Mouse (Mus musculus) lung, postnatal 14 days (tissue): ENCODE measurements around the gene Gm8857.
"Not testable (repeated sequence)": the region's sequence is repeated elsewhere in the genome, so short reads cannot be mapped to it uniquely, and the experiment has no call there.

ENCODE experiments used
- DNase-seq: peaks from one replicate; pipeline ENCODE4 v3.0.0; 2021

Gm8857 gene

GRCm38 (mm10) chr5:10947505-10947904, at the start of gene Gm8857, which contains the start of gene Gm8871:
Gene Gm8857 (plus strand): TSS chr5:10947807.
Gene Gm8871 (plus strand): TSS chr5:10947805.
- DNase-seq, result not testable (repeated sequence)

DNA sequence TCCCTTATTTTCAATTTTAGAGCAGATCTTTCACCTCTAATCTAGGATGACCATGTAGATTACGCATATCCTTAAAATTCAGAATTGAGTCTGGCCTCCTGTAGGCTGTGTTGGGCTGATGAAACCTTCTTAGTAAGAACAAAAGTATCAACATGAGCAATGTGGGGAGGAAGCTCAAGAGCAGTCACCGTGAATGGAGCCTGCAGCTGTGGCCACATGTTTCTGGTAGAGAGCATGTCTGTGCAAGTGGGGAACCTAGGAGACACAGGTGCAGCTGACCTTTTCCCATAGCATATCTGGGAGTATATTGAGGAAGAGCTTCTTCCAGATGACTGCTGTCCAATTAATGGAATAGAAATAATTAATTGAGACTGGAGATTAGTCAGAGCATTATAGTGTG, 5.9 kb downstream of the Gm8857 start:
- not testable (repeated sequence) for DNase-seq

DNA sequence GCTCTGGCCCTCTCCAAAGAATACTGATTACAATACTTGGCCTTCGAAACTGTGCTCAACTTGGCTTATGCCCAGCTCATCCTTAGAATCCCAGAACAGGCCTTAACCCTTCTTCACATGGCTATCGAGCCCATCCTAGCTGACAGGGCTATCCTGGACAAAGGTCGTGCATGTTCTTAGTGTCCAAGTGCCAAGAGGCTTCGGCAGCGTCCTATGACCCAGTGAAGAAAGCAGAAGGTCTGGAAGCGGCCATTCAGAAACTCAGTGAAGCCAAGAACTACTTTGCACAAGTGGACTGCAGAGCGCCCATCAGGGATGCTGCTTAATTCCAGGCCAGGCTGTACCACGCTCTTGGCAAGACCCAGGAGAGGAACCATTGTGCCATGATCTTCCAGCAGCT, 10.4 kb downstream of the Gm8857 start:
- not testable (repeated sequence) for DNase-seq
